Mouse (Mus musculus): ENCODE results near the gene Mok. TPM values are rescaled to one million over a fixed set of nuclear protein-coding genes. Genes with fewer than 3 reads are reported as not detected.

The Mok gene
- polyA plus RNA-seq, 1 experiment: 0.35 TPM

DNA sequence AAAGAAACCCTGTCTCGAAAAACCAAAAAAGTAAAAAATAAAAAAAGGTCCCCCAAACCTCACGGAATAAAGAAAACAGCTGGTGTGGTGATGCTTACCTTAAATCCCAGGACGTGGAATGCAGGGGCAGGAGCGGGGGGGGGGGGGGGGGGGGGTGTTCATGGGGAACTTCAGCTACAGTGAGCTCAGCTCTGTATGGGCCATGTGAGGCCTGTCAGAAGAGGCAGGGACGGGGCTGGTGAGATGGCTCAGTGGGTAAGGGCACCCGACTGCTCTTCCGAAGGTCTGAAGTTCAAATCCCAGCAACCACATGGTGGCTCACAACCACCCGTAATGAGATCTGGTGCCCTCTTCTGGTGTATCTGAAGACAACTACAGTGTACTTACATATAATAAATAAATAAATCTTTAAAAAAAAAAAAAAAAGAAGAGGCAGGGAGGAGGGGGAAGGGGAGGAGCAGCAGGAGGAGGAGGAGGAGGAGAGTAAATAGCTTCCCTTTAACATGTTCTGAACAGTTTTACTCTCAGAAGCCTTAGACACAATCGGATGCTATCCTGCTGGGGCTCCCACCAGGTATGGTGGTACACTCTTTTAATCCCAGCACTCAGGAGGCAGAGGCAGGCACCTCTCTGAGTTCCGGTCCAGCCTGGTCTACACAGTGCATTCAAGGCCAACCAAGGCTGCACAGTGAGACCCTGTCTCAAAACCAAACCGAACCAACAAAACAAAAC is 10.3 kb downstream of the Mok start:
- H3K4me3 ChIP-seq (ENCODE audit: extremely low read depth, insufficient read depth, insufficient read length): no peak overlapping the region
- TF ChIP-seq CTCF (IDR thresholded peaks at IDR 0.05; ENCODE audit: extremely low read depth, insufficient read depth, insufficient read length, insufficient replicate concordance) (no peak), POLR2A (IDR thresholded peaks at IDR 0.05; ENCODE audit: low read depth, low read length) (no peak)
- 88% methylated on average over 10 of the region's 11 CpGs for WGBS
- H3K27me3 ChIP-seq (ENCODE audit: control insufficient read depth, insufficient read depth, low read length): no peaks in the 10 kb centered on the region
- no peaks in the 10 kb centered on the region for H3K36me3 ChIP-seq (ENCODE audit: control insufficient read depth, insufficient read depth, low read length)
- H3K27ac ChIP-seq (ENCODE audit: insufficient read depth, low read length): no peak overlapping the region
- no peak for DNase-seq (ENCODE audit: low read depth in 1 of 2, low spot score in 2 of 2)
- H3K4me1 ChIP-seq (ENCODE audit: control insufficient read depth, insufficient read depth, insufficient read length): no peaks in the 10 kb centered on the region

DNA sequence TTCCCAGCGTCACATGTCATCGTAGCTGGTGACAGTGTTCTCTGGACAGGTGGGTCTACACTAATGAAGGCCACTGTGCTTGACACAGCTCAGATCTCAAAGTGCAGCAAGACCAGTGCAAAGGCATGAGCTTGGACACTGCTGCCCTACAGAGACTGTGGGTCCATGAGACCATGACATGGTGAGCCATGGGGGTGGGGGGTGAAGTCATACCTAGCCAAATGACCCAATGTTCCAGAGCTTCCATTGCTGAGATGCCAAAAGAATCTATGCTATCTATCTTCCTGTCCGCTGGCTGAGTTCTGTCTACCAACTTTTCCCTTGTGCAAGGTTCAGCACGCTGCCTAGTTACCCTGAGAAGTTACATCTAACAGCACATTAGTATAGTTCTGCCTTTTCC is 11.8 kb downstream of the Mok start:
- Histone ChIP-seq H3K27me3 (ENCODE audit: control insufficient read depth, insufficient read depth, low read length) (no peaks in the 10 kb centered on the region), H3K4me3 (ENCODE audit: extremely low read depth, insufficient read depth, insufficient read length) (no peak overlapping the region), H3K4me1 (ENCODE audit: control insufficient read depth, insufficient read depth, insufficient read length) (no peaks in the 10 kb centered on the region), H3K27ac (ENCODE audit: insufficient read depth, low read length) (no peak overlapping the region), H3K36me3 (ENCODE audit: control insufficient read depth, insufficient read depth, low read length) (no peaks in the 10 kb centered on the region)
- TF ChIP-seq POLR2A (IDR thresholded peaks at IDR 0.05; ENCODE audit: low read depth, low read length): no peak
- no peak for DNase-seq (ENCODE audit: low read depth in 1 of 2, low spot score in 2 of 2)
- WGBS: 98% methylated on average over 4 of the region's 4 CpGs

DNA sequence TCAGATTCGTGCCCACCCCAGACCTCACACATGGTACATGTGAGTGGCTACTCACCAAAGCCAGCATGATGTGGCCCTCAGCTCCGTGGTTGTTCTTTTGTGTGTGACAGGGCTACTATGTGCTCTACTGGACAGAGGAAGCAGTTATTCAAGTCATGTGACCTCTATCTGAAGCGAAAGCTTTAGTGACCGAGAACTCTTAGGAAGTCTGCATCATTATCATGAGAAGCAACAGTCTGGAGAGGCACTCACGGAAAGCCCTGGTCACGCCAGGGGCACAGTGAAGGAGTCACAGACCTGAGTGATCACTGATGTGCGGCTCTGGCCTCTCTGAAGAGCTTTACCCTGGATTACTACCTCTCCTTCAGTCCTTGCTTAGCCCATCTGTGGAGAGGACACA is 18.4 kb downstream of the Mok start:
- Histone ChIP-seq H3K4me3 (ENCODE audit: extremely low read depth, insufficient read depth, insufficient read length) (no peak overlapping the region), H3K27me3 (ENCODE audit: control insufficient read depth, insufficient read depth, low read length) (no peaks in the 10 kb centered on the region), H3K4me1 (ENCODE audit: control insufficient read depth, insufficient read depth, insufficient read length) (no peaks in the 10 kb centered on the region), H3K27ac (ENCODE audit: insufficient read depth, low read length) (no peak overlapping the region), H3K36me3 (ENCODE audit: control insufficient read depth, insufficient read depth, low read length) (no peaks in the 10 kb centered on the region)
- TF ChIP-seq POLR2A (IDR thresholded peaks at IDR 0.05; ENCODE audit: low read depth, low read length): no peak
- no peak for TF ChIP-seq CTCF (IDR thresholded peaks at IDR 0.05; ENCODE audit: extremely low read depth, insufficient read depth, insufficient read length, insufficient replicate concordance)
- DNase-seq (ENCODE audit: low read depth in 1 of 2, low spot score in 2 of 2): no peak
- 83% methylated on average over 7 of the region's 7 CpGs for WGBS

DNA sequence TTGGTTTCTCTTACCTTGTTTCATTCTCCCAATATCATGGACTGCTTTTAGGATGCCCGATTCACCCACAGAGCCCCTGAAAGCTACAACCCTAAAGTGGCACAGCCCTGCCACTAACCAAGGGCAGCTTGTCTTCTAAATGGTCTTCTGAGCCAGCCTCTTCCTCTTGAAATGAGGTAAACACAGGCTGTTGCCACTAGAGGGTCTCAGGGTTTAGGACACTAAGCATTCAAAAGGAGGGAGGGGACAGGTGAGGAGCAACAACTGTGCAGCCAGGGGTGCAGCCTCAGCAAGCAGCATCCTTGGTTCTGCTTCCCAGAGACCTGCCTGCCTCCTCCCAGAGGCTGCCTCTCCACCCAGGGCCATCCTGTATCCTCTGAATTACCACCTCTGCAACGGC is 19.0 kb downstream of the Mok start:
- no peak overlapping the region for H3K4me3 ChIP-seq (ENCODE audit: extremely low read depth, insufficient read depth, insufficient read length)
- no peak for DNase-seq (ENCODE audit: low read depth in 1 of 2, low spot score in 2 of 2)
- H3K27ac ChIP-seq (ENCODE audit: insufficient read depth, low read length): no peak overlapping the region
- H3K36me3 ChIP-seq (ENCODE audit: control insufficient read depth, insufficient read depth, low read length): no peaks in the 10 kb centered on the region
- no peak for TF ChIP-seq CTCF (IDR thresholded peaks at IDR 0.05; ENCODE audit: extremely low read depth, insufficient read depth, insufficient read length, insufficient replicate concordance)
- no peak for TF ChIP-seq POLR2A (IDR thresholded peaks at IDR 0.05; ENCODE audit: low read depth, low read length)
- WGBS: 94% methylated on average over 2 of the region's 2 CpGs
- no peaks in the 10 kb centered on the region for H3K4me1 ChIP-seq (ENCODE audit: control insufficient read depth, insufficient read depth, insufficient read length)
- H3K27me3 ChIP-seq (ENCODE audit: control insufficient read depth, insufficient read depth, low read length): no peaks in the 10 kb centered on the region

DNA sequence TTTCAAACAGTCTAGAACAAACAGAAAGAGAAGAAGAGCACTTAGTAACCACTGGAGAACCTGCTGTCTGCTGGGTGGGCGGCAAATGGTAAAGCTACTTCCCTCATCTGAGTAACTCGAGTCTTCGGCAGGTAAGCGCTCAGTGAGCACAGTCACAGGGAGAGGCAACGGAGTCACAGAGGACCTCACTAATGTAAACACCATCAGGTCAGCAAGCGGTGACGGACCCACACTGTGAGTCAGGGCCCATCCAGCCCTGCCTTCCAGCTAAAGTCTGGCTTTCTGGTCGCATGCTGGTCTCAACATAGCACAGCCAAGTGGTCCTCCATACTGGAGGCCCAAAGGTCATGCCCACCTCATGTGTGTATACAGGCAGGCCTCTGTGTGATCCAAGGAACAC is 21.4 kb downstream of the Mok start:
- no peak overlapping the region for H3K4me3 ChIP-seq (ENCODE audit: extremely low read depth, insufficient read depth, insufficient read length)
- 92% methylated on average over 8 of the region's 8 CpGs for WGBS
- no peak overlapping the region for H3K27ac ChIP-seq (ENCODE audit: insufficient read depth, low read length)
- no peak for DNase-seq (ENCODE audit: low read depth in 1 of 2, low spot score in 2 of 2)
- no peaks in the 10 kb centered on the region for H3K27me3 ChIP-seq (ENCODE audit: control insufficient read depth, insufficient read depth, low read length)
- TF ChIP-seq CTCF (IDR thresholded peaks at IDR 0.05; ENCODE audit: extremely low read depth, insufficient read depth, insufficient read length, insufficient replicate concordance): no peak
- no peak for TF ChIP-seq POLR2A (IDR thresholded peaks at IDR 0.05; ENCODE audit: low read depth, low read length)
- H3K36me3 ChIP-seq (ENCODE audit: control insufficient read depth, insufficient read depth, low read length): no peaks in the 10 kb centered on the region
- no peaks in the 10 kb centered on the region for H3K4me1 ChIP-seq (ENCODE audit: control insufficient read depth, insufficient read depth, insufficient read length)

DNA sequence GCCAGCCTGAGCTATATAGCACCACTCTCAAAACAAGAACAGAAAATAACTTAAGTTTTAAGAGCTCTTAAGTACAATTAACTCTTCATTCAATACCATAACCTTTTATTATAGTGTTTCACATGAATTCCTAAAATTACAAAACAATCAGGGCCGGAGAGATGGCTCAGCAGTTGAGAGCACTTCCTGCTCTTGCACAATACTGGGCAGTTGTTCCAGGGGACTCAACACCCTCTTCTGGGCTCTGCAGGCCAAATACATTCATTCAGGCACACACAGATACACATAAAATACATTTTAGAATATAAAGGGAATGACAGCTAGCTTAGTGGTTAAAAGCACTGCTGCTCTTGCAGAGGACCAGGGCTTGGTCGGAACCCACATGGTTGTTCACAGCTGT is 23.9 kb downstream of the Mok start:
- WGBS: 81% methylated on average over 2 of the region's 2 CpGs

DNA sequence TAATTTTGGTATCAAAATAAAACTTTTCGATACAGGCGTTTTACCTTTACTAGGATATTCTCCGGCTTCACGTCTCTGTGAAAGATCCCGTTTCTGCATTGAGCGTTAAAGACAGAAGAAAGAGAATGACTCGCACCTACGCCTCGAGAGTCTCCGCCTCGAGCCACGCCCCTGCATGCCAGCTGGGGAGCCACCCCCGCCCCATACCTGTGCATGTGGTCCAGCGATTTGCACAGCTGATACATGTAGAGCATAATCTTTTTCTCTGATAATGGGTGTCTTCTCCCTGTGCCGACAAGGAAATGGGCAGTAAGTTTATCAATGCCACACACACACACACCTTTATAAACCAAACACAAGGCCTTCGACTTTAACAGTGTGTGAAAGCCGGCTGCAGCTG is 25.8 kb downstream of the Mok start:
- 85% methylated on average over 17 of the region's 17 CpGs for WGBS
- H3K27ac ChIP-seq (ENCODE audit: insufficient read depth, low read length): no peak overlapping the region
- H3K4me3 ChIP-seq (ENCODE audit: extremely low read depth, insufficient read depth, insufficient read length): no peak overlapping the region
- TF ChIP-seq CTCF (IDR thresholded peaks at IDR 0.05; ENCODE audit: extremely low read depth, insufficient read depth, insufficient read length, insufficient replicate concordance): no peak
- no peak for TF ChIP-seq POLR2A (IDR thresholded peaks at IDR 0.05; ENCODE audit: low read depth, low read length)
- no peaks in the 10 kb centered on the region for H3K27me3 ChIP-seq (ENCODE audit: control insufficient read depth, insufficient read depth, low read length)
- no peak for DNase-seq (ENCODE audit: low read depth in 1 of 2, low spot score in 2 of 2)
- H3K36me3 ChIP-seq (ENCODE audit: control insufficient read depth, insufficient read depth, low read length): no peaks in the 10 kb centered on the region
- peaks cover 3% of the 10 kb centered on the region; the same call in 1 of the 2 replicates for H3K4me1 ChIP-seq (ENCODE audit: control insufficient read depth, insufficient read depth, insufficient read length)

More for the DNA sequence above, 23.9 kb downstream of the Mok start:
- Histone ChIP-seq H3K4me3 (ENCODE audit: extremely low read depth, insufficient read depth, insufficient read length) (no peak overlapping the region), H3K4me1 (ENCODE audit: control insufficient read depth, insufficient read depth, insufficient read length) (peaks cover 3% of the 10 kb centered on the region; the same call in 1 of the 2 replicates), H3K27ac (ENCODE audit: insufficient read depth, low read length) (no peak overlapping the region), H3K36me3 (ENCODE audit: control insufficient read depth, insufficient read depth, low read length) (no peaks in the 10 kb centered on the region), H3K27me3 (ENCODE audit: control insufficient read depth, insufficient read depth, low read length) (no peaks in the 10 kb centered on the region)
- DNase-seq (ENCODE audit: low read depth in 1 of 2, low spot score in 2 of 2): no peak
- TF ChIP-seq CTCF (IDR thresholded peaks at IDR 0.05; ENCODE audit: extremely low read depth, insufficient read depth, insufficient read length, insufficient replicate concordance) (no peak), POLR2A (IDR thresholded peaks at IDR 0.05; ENCODE audit: low read depth, low read length) (no peak)

All from spleen, adult 2 months (tissue).